Mouse (Mus musculus) cortical plate, adult 2 months (tissue): ENCODE measurements around the gene Nr2c2ap.

Experiments
- CTCF ChIP-seq: fragments of 200-500 bp; IDR thresholded peaks from 2 replicates; pipeline ENCODE4 v1.5.1; 2011; ENCODE audit warnings: mild to moderate bottlenecking, control low read depth, low read length; ENCODE audit not compliant: insufficient read depth; ENCODE audit errors: extremely low read depth
- POLR2A ChIP-seq: fragments of 200-500 bp; IDR thresholded peaks from 2 replicates; pipeline ENCODE4 v1.6.1; 2011; ENCODE audit warnings: mild to moderate bottlenecking, low read length, control low read depth; ENCODE audit not compliant: insufficient read depth; ENCODE audit errors: extremely low read depth

DNA sequence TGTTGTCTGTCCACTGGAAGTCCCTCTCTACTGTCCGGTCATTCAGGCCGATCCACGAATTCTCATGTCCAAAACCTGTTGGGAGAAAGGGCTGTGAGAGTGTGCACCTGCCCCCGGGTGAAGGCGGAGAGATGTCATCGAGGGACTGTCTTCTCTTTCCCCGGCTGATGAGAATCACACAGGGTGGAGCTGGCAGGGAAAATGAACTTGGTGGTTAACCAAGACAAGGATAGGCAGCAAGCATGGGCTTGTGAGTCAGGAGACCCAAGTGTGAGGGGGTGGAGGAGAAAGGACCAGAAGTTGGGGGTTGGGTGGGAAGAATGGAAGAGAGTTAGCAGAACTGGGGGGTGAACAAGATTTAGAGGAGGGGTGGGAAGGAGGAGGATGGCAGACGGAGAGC lies 30.9 kb upstream of the Nr2c2ap start:
- TF ChIP-seq POLR2A, result no peak
- no peak for TF ChIP-seq CTCF
